Mouse (Mus musculus) MN1 (cell line): ENCODE results near the gene Nmnat2.

Experiments
- DNase-seq: peaks from one replicate; pipeline ENCODE4 v3.0.0-alpha.2; 2016; ENCODE audit warnings: low spot score

The Nmnat2 gene

GRCm38 (mm10) chr1:153093172-153093571 is 138.4 kb downstream of the Nmnat2 start:
- DNase-seq, result no peak

- no peak for DNase-seq
Measured at GRCm38 (mm10) chr1:153093581-153093980, 138.8 kb downstream of the Nmnat2 start.

GRCm38 (mm10) chr1:153094226-153095076 is 139.7 kb downstream of the Nmnat2 start:
- no peak for DNase-seq

GRCm38 (mm10) chr1:153095328-153095727 is 140.5 kb downstream of the Nmnat2 start:
- DNase-seq, result no peak

GRCm38 (mm10) chr1:153095826-153096727 is 141.3 kb downstream of the Nmnat2 start:
- no peak for DNase-seq

- DNase-seq, result no peak
Measured at GRCm38 (mm10) chr1:153097017-153097675, 142.4 kb downstream of the Nmnat2 start.

- no peak for DNase-seq
Measured at GRCm38 (mm10) chr1:153098586-153098985, 143.8 kb downstream of the Nmnat2 start.

- DNase-seq, result no peak
Measured at GRCm38 (mm10) chr1:153100912-153101311, 146.1 kb downstream of the Nmnat2 start.

GRCm38 (mm10) chr1:153101327-153101880 is 146.6 kb downstream of the Nmnat2 start:
- peak; percentile 48 for DNase-seq

- DNase-seq, result peak; percentile 71
Measured at GRCm38 (mm10) chr1:153102296-153103185, 147.7 kb downstream of the Nmnat2 start.

GRCm38 (mm10) chr1:153103186-153103554 is 148.4 kb downstream of the Nmnat2 start:
- no peak for DNase-seq

GRCm38 (mm10) chr1:153104804-153105203 is 150.0 kb downstream of the Nmnat2 start:
- DNase-seq, result no peak

- DNase-seq, result peak; percentile 79
Measured at GRCm38 (mm10) chr1:153107866-153108265, 153.1 kb downstream of the Nmnat2 start.

- DNase-seq, result no peak
Measured at GRCm38 (mm10) chr1:153109346-153109745, 154.6 kb downstream of the Nmnat2 start.

- DNase-seq, result no peak
Measured at GRCm38 (mm10) chr1:153109836-153110235, 155.0 kb downstream of the Nmnat2 start.

- no peak for DNase-seq
Measured at GRCm38 (mm10) chr1:153111596-153111995, 156.8 kb downstream of the Nmnat2 start.

- no peak for DNase-seq
Measured at GRCm38 (mm10) chr1:153115315-153115714, 160.5 kb downstream of the Nmnat2 start.

- no peak for DNase-seq
Measured at GRCm38 (mm10) chr1:153120544-153120943, 165.8 kb downstream of the Nmnat2 start.

- peak; percentile 16 for DNase-seq
Measured at GRCm38 (mm10) chr1:153121320-153121719, 166.5 kb downstream of the Nmnat2 start.

GRCm38 (mm10) chr1:153122764-153123163 is 168.0 kb downstream of the Nmnat2 start:
- DNase-seq, result no peak

- no peak for DNase-seq
Measured at GRCm38 (mm10) chr1:153124502-153124901, 169.7 kb downstream of the Nmnat2 start.
